Mouse (Mus musculus): ENCODE measurements at regions not wholly inside any gene's neighbourhood (a gene's known extent, or its start where the extent isn't known, plus 50 kb on each side); places are given as distances from the start of the nearest gene placed in this dataset.

DNA sequence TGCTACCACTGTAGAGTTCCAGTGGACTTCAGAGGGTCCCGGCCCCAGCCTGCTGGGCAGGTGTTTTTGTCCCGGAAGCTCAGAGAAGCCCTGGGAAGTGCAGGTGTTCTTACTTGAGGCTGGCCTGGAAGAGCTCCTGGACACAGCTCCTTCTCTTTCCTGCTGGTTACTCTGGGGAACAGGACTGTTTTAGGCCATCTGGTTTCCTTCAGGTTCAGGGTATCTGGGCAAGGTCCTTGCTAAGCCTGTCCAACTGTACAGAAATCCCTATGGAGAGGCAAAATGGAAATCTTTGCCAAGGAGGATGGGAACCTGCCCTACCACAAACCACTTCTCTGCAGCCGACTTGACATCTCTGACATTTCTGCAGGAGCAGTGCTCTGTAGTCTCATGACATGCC, 198.4 kb downstream of the Foxo1 start:
- no peak for TF ChIP-seq CTCF (IDR thresholded peaks at IDR 0.05; ENCODE audit: low read depth, low read length)
- TF ChIP-seq TAL1 (conservative IDR thresholded peaks at IDR 0.05; ENCODE audit: low read depth, low read length) = no peak
